Mouse (Mus musculus) CH12.LX (cell line): ENCODE measurements around the gene Gabrb1. TPM values are rescaled to one million over a fixed set of nuclear protein-coding genes. Genes with fewer than 3 reads are reported as not detected.

Experiments
- DNase-seq: peaks from one replicate; pipeline ENCODE4 v3.0.0-alpha.2; 2013; ENCODE audit errors: extremely low read depth
- H3K27ac ChIP-seq: 2 replicates; pipeline ENCODE4 v1.5.1; 2012; ENCODE audit warnings: low read depth, mild to moderate bottlenecking, control low read depth, moderate library complexity; ENCODE audit not compliant: insufficient read depth
- H3K27me3 ChIP-seq: replicated peaks from 2 replicates; pipeline ENCODE3; 2012; ENCODE audit warnings: inconsistent platforms
- H3K36me3 ChIP-seq, 2 experiments: replicated peaks in 1 of 2; 2 replicates each; pipeline versions ENCODE3 to v1.6.1; 2012; ENCODE audit warnings: inconsistent platforms in 1 of 2, low read length in 1 of 2, mild to moderate bottlenecking in 1 of 2, mixed read lengths in 1 of 2, moderate library complexity in 1 of 2; ENCODE audit not compliant: control insufficient read depth in 1 of 2, insufficient read depth in 1 of 2
- H3K4me1 ChIP-seq, 2 experiments: 2 replicates each; pipeline ENCODE4 v1.6.1; 2012; ENCODE audit warnings: inconsistent platforms in 1 of 2, moderate library complexity in 1 of 2; ENCODE audit not compliant: insufficient read depth in 2 of 2, control insufficient read depth in 1 of 2
- H3K4me2 ChIP-seq: 2 replicates; pipeline ENCODE4 v1.6.1; 2012; ENCODE audit warnings: low read depth, mild to moderate bottlenecking, control low read depth; ENCODE audit not compliant: poor library complexity, insufficient read depth, severe bottlenecking
- H3K4me3 ChIP-seq, 3 experiments: fragments of 150-350 bp in 1 of 3; sonication (generic) in 1 of 3; replicated peaks in 1 of 3; 2 replicates each; pipeline versions ENCODE3 to v1.5.1; 2011 to 2012; ENCODE audit warnings: low read depth in 2 of 3, low read length in 2 of 3, mild to moderate bottlenecking in 2 of 3, moderate library complexity in 2 of 3, control low read depth in 1 of 3, improper control_type of control experiment in 1 of 3, inconsistent platforms in 1 of 3, mixed read lengths in 1 of 3; ENCODE audit not compliant: poor library complexity in 1 of 3
- H3K79me2 ChIP-seq: replicated peaks from 2 replicates; pipeline ENCODE4 v1.6.1; 2012; ENCODE audit warnings: mild to moderate bottlenecking, moderate library complexity; ENCODE audit not compliant: control insufficient read depth, poor library complexity, insufficient read depth, severe bottlenecking; ENCODE audit errors: extremely low read depth
- H3K9ac ChIP-seq: 2 replicates; pipeline ENCODE4 v1.6.1; 2012; ENCODE audit warnings: low read depth, mild to moderate bottlenecking, control low read depth, moderate library complexity; ENCODE audit not compliant: insufficient read depth
- H3K9me3 ChIP-seq: replicated peaks from 2 replicates; pipeline ENCODE3; 2012; ENCODE audit warnings: low read length, inconsistent platforms, mixed read lengths
- BHLHE40 ChIP-seq: IDR thresholded peaks from 2 replicates; pipeline ENCODE4 v1.6.1; 2011; ENCODE audit warnings: mild to moderate bottlenecking, low read depth, low read length, improper control_type of control experiment
- CHD2 ChIP-seq: IDR thresholded peaks from 2 replicates; pipeline ENCODE4 v1.6.1; 2011; ENCODE audit warnings: low read length, improper control_type of control experiment
- ELF1 ChIP-seq: IDR thresholded peaks from 2 replicates; pipeline ENCODE4 v1.6.1; 2014; ENCODE audit warnings: low read depth, mild to moderate bottlenecking, inconsistent platforms, low read length, improper control_type of control experiment
- EP300 ChIP-seq: IDR thresholded peaks from 2 replicates; pipeline ENCODE4 v1.6.1; 2011; ENCODE audit warnings: low read length, improper control_type of control experiment
- ETS1 ChIP-seq: conservative IDR thresholded peaks from 2 replicates; pipeline ENCODE4 v1.6.1; 2012; ENCODE audit warnings: low read depth, mild to moderate bottlenecking, inconsistent platforms, low read length, improper control_type of control experiment, moderate library complexity
- HCFC1 ChIP-seq: IDR thresholded peaks from 2 replicates; pipeline ENCODE4 v1.6.1; 2012; ENCODE audit warnings: low read depth, mild to moderate bottlenecking, inconsistent platforms, low read length, improper control_type of control experiment
- IRF4 ChIP-seq: IDR thresholded peaks from 2 replicates; pipeline ENCODE4 v1.6.1; 2014; ENCODE audit warnings: low read depth, mild to moderate bottlenecking, inconsistent platforms, low read length, improper control_type of control experiment
- JUN ChIP-seq: IDR thresholded peaks from 2 replicates; pipeline ENCODE4 v1.6.1; 2011; ENCODE audit warnings: low read depth, mild to moderate bottlenecking, low read length, improper control_type of control experiment, moderate library complexity; ENCODE audit not compliant: insufficient read depth
- JUND ChIP-seq: conservative IDR thresholded peaks from 2 replicates; pipeline ENCODE4 v1.6.1; 2011; ENCODE audit warnings: low read depth, low read length, improper control_type of control experiment
- MAFK ChIP-seq: IDR thresholded peaks from 2 replicates; pipeline ENCODE4 v1.6.1; 2011; ENCODE audit warnings: low read length, improper control_type of control experiment; ENCODE audit not compliant: insufficient replicate concordance
- MEF2A ChIP-seq: IDR thresholded peaks from 2 replicates; pipeline ENCODE4 v1.6.1; 2014; ENCODE audit warnings: low read depth, mild to moderate bottlenecking, inconsistent platforms, low read length, improper control_type of control experiment, borderline replicate concordance
- MXI1 ChIP-seq: IDR thresholded peaks from 2 replicates; pipeline ENCODE4 v1.6.1; 2011; ENCODE audit warnings: mild to moderate bottlenecking, low read depth, low read length, improper control_type of control experiment
- MYC ChIP-seq: IDR thresholded peaks from 2 replicates; pipeline ENCODE4 v1.6.1; 2011; ENCODE audit warnings: low read depth, mild to moderate bottlenecking, improper control_type of control experiment, low read length
- NELFE ChIP-seq: IDR thresholded peaks from 2 replicates; pipeline ENCODE4 v1.6.1; 2011; ENCODE audit warnings: low read depth, low read length, improper control_type of control experiment
- PAX5 ChIP-seq: IDR thresholded peaks from 2 replicates; pipeline ENCODE4 v1.6.1; 2012; ENCODE audit warnings: low read length, inconsistent platforms, mixed read lengths
- POLR2A ChIP-seq: IDR thresholded peaks from 2 replicates; pipeline ENCODE4 v1.6.1; 2011; ENCODE audit warnings: low read depth, mild to moderate bottlenecking, improper control_type of control experiment, low read length
- RAD21 ChIP-seq: IDR thresholded peaks from 2 replicates; pipeline ENCODE4 v1.6.1; 2011; ENCODE audit warnings: low read depth, mild to moderate bottlenecking, low read length, improper control_type of control experiment, moderate library complexity
- SIN3A ChIP-seq: IDR thresholded peaks from 2 replicates; pipeline ENCODE4 v1.6.1; 2012; ENCODE audit warnings: low read length, improper control_type of control experiment, inconsistent platforms
- SMC3 ChIP-seq: IDR thresholded peaks from 2 replicates; pipeline ENCODE4 v1.6.1; 2011; ENCODE audit warnings: low read depth, low read length, improper control_type of control experiment
- UBTF ChIP-seq: IDR thresholded peaks from 2 replicates; pipeline ENCODE4 v1.6.1; 2012; ENCODE audit warnings: low read depth, mild to moderate bottlenecking, inconsistent platforms, low read length, improper control_type of control experiment, moderate library complexity
- USF1 ChIP-seq: IDR thresholded peaks from 2 replicates; pipeline ENCODE4 v1.6.1; 2014; ENCODE audit warnings: low read depth, mild to moderate bottlenecking, inconsistent platforms, low read length, improper control_type of control experiment
- USF2 ChIP-seq: conservative IDR thresholded peaks from 2 replicates; pipeline ENCODE4 v1.6.1; 2011; ENCODE audit warnings: low read depth, low read length, improper control_type of control experiment
- ZKSCAN1 ChIP-seq: IDR thresholded peaks from 2 replicates; pipeline ENCODE4 v1.6.1; 2012; ENCODE audit warnings: low read depth, inconsistent platforms, low read length, improper control_type of control experiment, borderline replicate concordance
- ZNF384 ChIP-seq: IDR thresholded peaks from 2 replicates; pipeline ENCODE4 v1.6.1; 2012; ENCODE audit warnings: low read depth, low read length, improper control_type of control experiment, inconsistent platforms
- dilution Hi-C: fragments of 300-500 bp; cut with MboI; formaldehyde crosslinking; loops from 2 replicates; pipeline ENCODE4 v1.14.3; 2020; ENCODE audit warnings: low sequenced_read_pairs; ENCODE audit not compliant: extremely low pct_unique_long_range_greater_than_20kb, extremely low pct_ligation_motif_present
- in situ Hi-C: fragments of 300-500 bp; cut with MboI; formaldehyde crosslinking; loops from 3 replicates; pipeline ENCODE4 v1.14.3; 2019; ENCODE audit warnings: low sequenced_read_pairs, low pct_ligation_motif_present, low pct_unique_long_range_greater_than_20kb, mixed read lengths
- polyA plus RNA-seq: library from polyadenylated mRNA; unstranded; fragments of >175 nt; gene quantifications from 2 replicates; pipeline ENCODE4 v1.2.1, GENCODE M21; 2012; ENCODE audit warnings: low read depth; ENCODE audit not compliant: insufficient read length
- total RNA-seq, 2 experiments: library from RNA; depleted of rRNA; stranded (reverse); fragments of 300-350 nt in 1 of 2; fragments of >200 nt in 1 of 2; gene quantifications; 2 replicates each; pipeline ENCODE4 v1.2.3; 2012 to 2014

Gene Gabrb1
- total and polyA plus RNA-seq, 3 experiments = 0.04 TPM; not detected in 2

DNA sequence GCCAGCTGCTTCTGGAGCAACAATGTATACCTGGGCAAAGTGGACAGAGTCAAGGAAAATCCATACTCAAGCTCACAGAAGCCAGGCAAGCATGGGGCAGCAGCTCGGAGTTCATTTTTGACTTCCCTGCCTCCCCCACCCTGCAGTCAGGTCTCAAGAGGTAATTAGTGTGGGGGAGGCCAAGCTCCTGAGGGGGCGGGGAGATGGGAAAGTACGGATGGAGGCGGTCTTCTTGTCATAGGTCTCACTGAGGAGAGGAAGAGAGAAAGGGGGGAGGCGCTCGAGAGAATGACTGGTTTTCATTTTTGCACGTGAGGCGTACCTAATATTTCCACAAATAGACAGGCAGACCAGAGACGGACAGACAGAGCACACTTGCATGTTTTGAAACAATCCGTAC lies 1.1 kb upstream of the Gabrb1 start:
- Histone ChIP-seq H3K4me1 (0 out of 4 replicates have a peak, but pooled peaks cover 0 to 3% of the 10 kb centered on the region in 2 experiments), H3K9me3 (peaks cover 5% of the 10 kb centered on the region), H3K9ac (no peak overlapping the region), H3K27me3 (no peaks in the 10 kb centered on the region), H3K27ac (no peak overlapping the region), H3K36me3 (no peaks in the 10 kb centered on the region), H3K79me2 (no peaks in the 10 kb centered on the region), H3K4me2 (no peak overlapping the region), H3K4me3 (no peak overlapping the region)
- no peak for DNase-seq
- in situ Hi-C loops = no loop called here
- no peak for TF ChIP-seq MEF2A
- dilution Hi-C loops = no loop called here

DNA sequence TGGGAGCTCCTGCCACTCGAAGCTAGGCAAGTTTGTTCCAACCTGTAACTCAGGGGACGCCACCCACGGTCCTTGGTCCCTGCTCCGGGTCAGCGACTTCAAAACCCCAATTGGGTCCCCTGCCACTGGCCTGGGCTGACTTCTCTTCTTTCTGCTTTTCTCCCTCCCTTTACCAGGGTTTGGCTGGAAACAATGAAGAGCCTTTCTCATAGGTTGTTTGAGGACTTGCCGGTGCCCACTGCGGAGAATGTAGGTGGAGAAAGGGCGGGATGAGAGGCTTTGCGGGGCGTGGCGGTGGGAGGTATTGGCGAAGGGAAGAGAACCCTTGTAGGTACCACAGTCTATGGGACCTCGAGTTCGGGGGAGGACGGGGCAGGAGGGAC lies 193 bp downstream of the Gabrb1 start, which contains the start of gene Gabra4:
Gabra4 (minus strand) TSS at position 194 of the 383 bp plus-strand sequence.
- in situ Hi-C loops = no loop called here

DNA sequence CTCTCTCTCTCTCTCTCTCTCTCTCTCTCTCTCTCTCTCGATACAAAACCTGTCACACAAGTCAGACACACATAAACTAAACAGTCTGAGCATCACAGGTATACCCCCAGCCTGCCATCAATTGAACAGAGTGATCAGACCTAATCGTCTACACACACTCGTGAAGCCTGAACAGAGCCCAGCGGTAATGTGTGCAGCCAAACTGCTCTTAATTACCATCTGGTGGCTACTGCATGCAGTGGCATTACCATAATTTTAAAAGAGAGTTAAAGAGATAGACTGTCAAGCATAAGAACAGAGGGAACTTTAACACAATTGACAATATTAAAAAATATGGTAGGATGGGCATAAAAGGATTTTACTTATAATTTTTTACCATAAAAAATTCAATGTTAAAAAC lies 7.7 kb downstream of the Gabrb1 start:
- Histone ChIP-seq H3K4me3 (no peak overlapping the region), H3K36me3 (no peaks in the 10 kb centered on the region), H3K9ac (no peak overlapping the region), H3K9me3 (no peaks in the 10 kb centered on the region), H3K4me1 (no peaks in the 10 kb centered on the region), H3K79me2 (no peaks in the 10 kb centered on the region), H3K27me3 (no peaks in the 10 kb centered on the region), H3K27ac (no peak overlapping the region), H3K4me2 (no peak overlapping the region)
- in situ Hi-C loops = no loop called here
- no peak for TF ChIP-seq ZNF384
- no peak for TF ChIP-seq MYC
- no peak for TF ChIP-seq RAD21
- no peak for TF ChIP-seq PAX5
- TF ChIP-seq ZKSCAN1 = no peak
- no peak for TF ChIP-seq NELFE
- no peak for TF ChIP-seq MAFK
- no peak for TF ChIP-seq BHLHE40
- TF ChIP-seq JUN = no peak
- TF ChIP-seq HCFC1 = no peak
- TF ChIP-seq JUND = no peak
- no peak for TF ChIP-seq MXI1
- TF ChIP-seq USF2 = no peak
- TF ChIP-seq EP300 = no peak
- no peak for TF ChIP-seq SIN3A
- TF ChIP-seq UBTF = no peak
- TF ChIP-seq ETS1 = no peak
- DNase-seq = no peak
- dilution Hi-C loops = no loop called here

More for the DNA sequence above, 193 bp downstream of the Gabrb1 start, which contains the start of gene Gabra4:
- DNase-seq = no peak
- Histone ChIP-seq H3K9me3 (peaks cover 5% of the 10 kb centered on the region), H3K4me1 (no peaks in the 10 kb centered on the region), H3K4me2 (no peak within 1 kb of the TSS)
- TF ChIP-seq SIN3A (no peak), POLR2A (no peak), HCFC1 (no peak), ELF1 (no peak), ZKSCAN1 (no peak), MXI1 (no peak), MYC (no peak), IRF4 (no peak), SMC3 (no peak), USF1 (no peak), CHD2 (no peak)
- TF ChIP-seq, all 38 proteins: peak for 0
- dilution Hi-C loops = no loop called here
- Histone ChIP-seq H3K36me3 (no peaks in the 10 kb centered on the region), H3K79me2 (no peaks in the 10 kb centered on the region), H3K4me3 (no peak within 1 kb of the TSS), H3K27me3 (no peaks in the 10 kb centered on the region), H3K9ac (no peak within 1 kb of the TSS), H3K27ac (no peak within 1 kb of the TSS)
